Mouse (Mus musculus): Measurements from ENCODE around the gene Col5a2.
"Not testable (repeated sequence)": the region's sequence is repeated elsewhere in the genome, so short reads cannot be mapped to it uniquely, and the experiment has no call there.

Gene Col5a2

GRCm38 (mm10) chr1:45502865-45503332 lies at the start of gene Col5a2:
Col5a2 (minus strand) TSS chr1:45503282.
- DNase-seq (ENCODE audit: low read depth, low spot score) = no peak

- DNase-seq (ENCODE audit: low read depth, low spot score) = no peak
Measured at GRCm38 (mm10) chr1:45550531-45550930, 47.4 kb upstream of the Col5a2 start.

GRCm38 (mm10) chr1:45541888-45542287 lies 38.8 kb upstream of the Col5a2 start:
- no peak for DNase-seq (ENCODE audit: low read depth, low spot score)

- DNase-seq (ENCODE audit: low read depth, low spot score) = no peak
Measured at GRCm38 (mm10) chr1:45541161-45541560, 38.1 kb upstream of the Col5a2 start.

DNA sequence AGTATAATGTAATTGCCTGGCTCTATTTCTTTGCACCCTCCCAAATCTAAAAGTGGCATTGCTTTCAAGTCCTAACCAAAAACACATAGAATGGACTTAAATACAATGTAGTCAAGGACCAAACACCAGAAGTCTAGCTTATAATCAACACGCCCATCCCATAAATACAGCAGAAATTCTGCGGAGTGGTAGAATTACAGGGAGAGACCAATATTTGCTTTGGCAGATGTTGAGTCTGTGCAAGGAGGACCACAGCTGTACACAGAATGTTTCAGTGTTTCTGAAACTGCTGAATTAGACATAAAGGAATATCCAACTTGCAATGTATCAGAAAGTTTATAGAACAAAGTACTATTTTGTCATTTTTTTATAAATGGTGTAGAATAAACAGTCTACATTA lies 28.4 kb upstream of the Col5a2 start:
- no peak for DNase-seq (ENCODE audit: low read depth, low spot score)

DNA sequence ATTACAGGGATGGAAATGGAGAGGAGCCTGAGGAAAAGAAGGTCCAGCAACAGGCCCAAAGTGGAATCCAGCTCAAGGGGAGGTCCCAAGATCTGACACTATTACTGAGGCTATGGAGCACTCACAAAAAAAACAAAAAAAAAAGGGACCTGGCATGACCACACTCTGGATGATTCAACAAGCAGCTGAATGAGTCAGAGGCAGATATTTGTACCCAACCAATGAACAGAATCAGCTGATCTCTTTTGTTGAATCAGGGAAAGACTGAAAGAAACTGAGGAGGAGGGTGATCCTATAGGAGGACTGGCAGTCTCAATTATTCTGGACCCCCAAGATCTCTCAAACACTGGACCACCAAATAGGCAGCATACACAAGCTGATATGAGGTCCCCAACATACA lies 24.4 kb upstream of the Col5a2 start:
- DNase-seq (ENCODE audit: low read depth, low spot score) = not testable (repeated sequence)

GRCm38 (mm10) chr1:45523601-45524000 lies 20.5 kb upstream of the Col5a2 start:
- DNase-seq (ENCODE audit: low read depth, low spot score) = no peak

GRCm38 (mm10) chr1:45521486-45521885 lies 18.4 kb upstream of the Col5a2 start:
- no peak for DNase-seq (ENCODE audit: low read depth, low spot score)

GRCm38 (mm10) chr1:45502241-45502741 lies 791 bp downstream of the Col5a2 start:
- DNase-seq (ENCODE audit: low read depth, low spot score) = peak; percentile 36

DNA sequence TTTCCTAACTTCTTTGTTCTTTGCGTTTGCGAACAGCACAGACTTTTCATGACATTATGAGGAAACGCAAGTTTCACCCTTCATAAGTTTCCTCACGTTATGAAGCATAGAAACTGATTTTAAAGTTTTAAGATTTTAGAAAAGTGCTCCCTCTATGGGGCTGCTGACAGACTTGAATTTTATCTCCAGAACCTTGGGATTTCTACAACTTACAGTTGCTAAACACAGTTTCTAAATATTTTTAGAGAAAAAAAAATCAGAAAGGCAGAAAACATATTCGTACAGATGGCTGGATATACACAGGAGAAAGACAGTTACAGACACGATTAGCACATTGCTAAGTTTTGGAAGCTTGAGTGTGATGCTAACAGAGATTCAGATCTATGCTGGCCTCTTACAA lies 1.6 kb downstream of the Col5a2 start:
- DNase-seq (ENCODE audit: low read depth, low spot score) = no peak

DNA sequence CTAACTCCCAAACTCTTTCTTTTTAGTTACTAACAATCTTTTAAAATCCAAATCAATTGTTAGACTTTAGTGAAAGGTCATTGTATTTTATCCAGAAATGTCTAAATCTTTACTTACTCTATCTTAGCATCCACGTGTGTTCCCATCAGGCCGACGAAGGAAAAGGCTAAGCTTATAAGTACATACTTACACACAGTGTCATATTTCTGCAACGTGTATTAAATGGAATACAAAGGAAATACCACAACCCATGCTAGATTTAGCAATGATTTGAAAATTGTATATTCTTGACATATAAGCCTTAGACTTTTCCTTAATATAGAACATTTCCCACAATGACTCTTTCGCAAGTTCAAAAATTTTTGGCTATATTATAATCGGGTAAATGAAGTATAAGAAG lies 2.6 kb downstream of the Col5a2 start:
- no peak for DNase-seq (ENCODE audit: low read depth, low spot score)

DNA sequence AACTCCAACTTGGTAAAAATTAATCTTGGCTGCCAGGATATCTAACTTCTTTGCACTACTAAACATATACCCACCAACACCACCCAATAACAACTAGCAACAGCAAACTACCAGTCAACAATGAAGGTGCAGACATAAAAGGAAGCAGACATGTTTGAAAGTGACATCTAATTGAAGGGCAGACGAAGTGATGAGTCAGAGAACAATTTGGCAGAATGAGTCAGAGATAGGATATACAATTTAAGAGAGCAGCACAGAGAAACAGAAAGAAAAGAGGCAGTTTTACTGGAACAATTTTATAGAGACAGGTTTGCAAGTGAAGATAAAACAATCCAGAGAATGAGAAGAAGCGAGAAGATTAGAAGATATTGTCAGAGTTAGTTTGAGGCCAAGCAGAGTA lies 8.1 kb downstream of the Col5a2 start:
- DNase-seq (ENCODE audit: low read depth, low spot score) = no peak

DNA sequence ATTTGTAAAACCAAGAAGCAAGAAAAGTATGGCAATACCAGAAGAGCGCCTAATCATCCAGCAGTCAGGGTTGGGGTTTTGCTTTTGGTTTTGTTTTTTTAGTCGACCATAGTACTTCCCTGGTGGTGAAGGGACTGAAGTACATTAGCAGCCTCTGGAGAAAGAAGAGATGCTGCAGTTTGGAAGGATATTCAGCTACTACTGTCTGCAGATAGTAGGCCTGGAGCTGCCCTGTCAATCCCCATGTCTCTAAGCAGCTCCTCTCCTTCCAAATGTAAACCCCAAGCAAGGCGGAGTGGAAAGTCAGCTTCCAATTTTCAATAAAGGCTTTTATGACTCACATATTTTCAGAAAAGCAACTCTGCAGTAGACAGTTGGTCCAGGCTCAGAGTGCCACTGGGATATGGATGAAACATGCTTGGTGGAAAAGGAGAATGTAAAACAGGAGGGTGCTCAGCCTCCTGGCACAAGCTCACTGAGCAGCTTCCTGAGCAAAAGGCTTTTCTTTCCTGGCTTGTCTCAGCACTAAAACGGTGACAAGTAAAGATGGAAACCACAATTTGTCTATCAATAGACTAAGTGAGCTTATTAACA lies 10.9 kb downstream of the Col5a2 start:
- no peak for DNase-seq (ENCODE audit: low read depth, low spot score)

DNA sequence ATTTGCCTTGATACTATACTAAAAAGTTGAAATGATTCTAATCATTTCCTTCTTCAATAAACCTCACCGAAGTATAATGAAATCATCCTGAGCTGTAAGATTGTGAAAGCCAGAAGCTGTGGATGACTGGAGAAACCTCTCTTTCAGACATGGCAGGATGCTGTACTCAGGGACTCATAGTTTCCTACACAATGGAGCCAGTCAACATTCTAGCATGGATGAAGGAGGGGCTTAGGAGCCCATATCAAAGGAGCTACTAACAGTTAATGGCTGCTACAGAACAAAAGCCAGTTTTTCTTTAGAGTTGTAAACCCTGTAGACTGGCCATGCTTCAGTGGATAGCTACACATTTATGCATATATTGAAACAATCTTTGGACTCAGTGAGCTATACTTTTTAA lies 12.6 kb downstream of the Col5a2 start:
- no peak for DNase-seq (ENCODE audit: low read depth, low spot score)

- no peak for DNase-seq (ENCODE audit: low read depth, low spot score)
Measured at GRCm38 (mm10) chr1:45488291-45488690, 14.8 kb downstream of the Col5a2 start.

DNA sequence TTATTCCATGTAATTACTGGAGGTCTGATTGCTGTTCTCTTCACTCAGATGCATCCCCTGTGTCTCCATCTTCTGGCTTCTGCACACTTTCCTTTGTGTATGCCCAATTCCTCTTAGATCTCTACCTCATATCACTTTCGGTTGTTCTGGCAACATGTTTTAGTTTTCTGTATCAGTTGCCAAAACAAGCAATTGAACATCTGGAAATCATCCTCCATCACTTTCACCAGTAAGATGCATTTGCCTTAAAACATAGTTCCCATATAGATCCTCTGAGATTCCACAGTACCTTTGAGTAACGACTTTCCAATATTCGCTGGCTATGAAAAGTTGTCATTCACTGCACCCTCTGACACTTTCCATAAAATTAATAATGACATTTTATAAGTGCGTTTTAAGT lies 20.1 kb downstream of the Col5a2 start:
- no peak for DNase-seq (ENCODE audit: low read depth, low spot score)

DNA sequence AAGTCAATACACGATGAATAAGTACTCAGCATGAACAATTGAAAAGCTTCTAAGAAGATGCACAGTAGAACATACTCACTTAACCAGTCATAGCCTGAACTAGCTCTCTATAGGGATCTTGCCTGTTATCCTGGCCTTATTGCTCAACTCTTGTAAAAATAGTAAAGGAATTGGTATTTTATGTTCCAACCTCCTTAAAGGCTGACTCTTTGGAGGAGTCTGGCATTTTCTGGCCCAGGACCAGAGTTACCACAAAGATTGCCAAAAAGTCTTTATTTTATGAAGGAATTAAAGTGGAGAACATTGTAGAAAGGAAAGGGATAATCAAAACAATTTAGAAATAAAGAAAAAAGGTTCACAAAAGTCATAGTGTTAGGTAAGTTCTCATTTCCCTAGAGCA lies 21.2 kb downstream of the Col5a2 start:
- DNase-seq (ENCODE audit: low read depth, low spot score) = no peak

DNA sequence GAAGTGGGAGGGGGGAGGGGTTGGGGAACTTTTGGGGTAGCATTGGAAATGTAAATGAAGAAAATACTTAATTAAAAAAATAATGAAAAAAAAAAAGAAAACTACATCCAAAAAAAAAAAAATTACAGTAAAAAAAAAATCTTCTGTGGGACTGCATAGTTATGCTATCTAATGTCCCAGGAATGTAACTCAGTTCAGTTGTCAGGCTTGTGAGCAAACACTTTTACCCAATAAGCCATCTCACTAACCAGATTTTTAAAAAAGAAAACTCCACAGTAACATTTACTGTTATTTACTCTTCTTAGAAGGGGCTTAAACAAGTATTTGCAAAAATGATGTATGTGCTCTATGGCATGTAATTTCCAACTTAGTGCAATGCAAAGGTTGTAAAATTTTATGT lies 24.0 kb downstream of the Col5a2 start:
- DNase-seq (ENCODE audit: low read depth, low spot score) = no peak

DNA sequence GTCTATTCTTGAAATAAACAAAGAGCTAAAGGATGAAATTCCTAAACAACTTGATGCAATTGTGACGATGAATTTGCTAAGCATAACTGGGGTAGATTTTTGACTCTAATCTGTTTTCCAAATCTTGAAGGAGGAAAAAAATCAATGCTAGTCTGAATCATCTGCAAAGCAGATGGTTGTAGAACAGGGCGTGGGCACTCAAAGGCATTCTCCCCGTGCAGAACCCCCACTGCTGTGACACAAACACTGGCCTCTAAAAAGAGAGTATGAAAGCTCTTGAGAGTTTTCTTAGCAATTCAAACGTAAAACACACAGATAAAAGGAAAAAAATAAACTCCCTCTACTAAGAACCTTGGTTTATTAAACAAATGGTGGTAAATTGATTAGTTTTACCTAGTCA lies 30.3 kb downstream of the Col5a2 start:
- no peak for DNase-seq (ENCODE audit: low read depth, low spot score)

GRCm38 (mm10) chr1:45460767-45461166 lies 42.3 kb downstream of the Col5a2 start:
- DNase-seq (ENCODE audit: low read depth, low spot score) = no peak

GRCm38 (mm10) chr1:45455763-45456162 lies 47.3 kb downstream of the Col5a2 start:
- no peak for DNase-seq (ENCODE audit: low read depth, low spot score)

GRCm38 (mm10) chr1:45448856-45449255 lies 54.2 kb downstream of the Col5a2 start:
- no peak for DNase-seq (ENCODE audit: low read depth, low spot score)

DNA sequence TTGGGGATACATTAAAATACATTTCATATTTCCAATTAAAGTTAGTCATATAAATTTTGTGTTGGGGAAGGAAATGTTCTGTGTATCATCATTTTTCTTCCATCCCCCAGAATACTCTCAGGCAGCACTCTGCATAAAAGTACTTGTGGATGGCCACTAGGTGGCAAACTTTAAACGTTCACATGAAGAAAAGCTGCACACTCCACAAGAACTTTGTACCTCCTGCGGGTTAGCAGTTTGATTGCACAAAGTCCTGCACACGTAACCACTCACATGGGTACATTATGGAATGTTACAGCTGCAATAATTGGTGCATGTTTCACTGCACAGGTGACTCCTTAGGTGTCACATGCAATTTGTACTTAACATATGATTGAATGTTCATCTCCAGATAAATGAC lies 71.2 kb downstream of the Col5a2 start:
- peak; percentile 40 for DNase-seq (ENCODE audit: low read depth, low spot score)

DNA sequence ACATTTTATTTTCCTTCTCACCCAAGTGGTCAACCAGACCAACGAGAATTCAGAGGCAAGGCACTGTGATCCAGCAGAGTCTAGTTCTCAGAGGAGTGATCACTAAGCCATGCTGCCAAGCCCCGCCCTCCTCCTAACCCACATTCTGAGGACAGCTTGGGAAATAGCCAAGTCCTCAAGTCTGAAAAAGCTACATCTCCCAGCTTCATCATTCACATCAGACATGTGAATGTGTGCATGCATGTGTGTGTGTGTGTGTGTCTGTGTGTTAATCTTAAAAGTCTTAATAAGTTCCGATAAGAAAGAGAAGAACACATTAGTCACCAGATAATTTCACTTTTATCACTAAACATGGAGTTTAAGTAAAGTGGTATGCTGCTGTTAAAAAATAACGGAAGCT lies 72.6 kb downstream of the Col5a2 start:
- no peak for DNase-seq (ENCODE audit: low read depth, low spot score)
